Mouse (Mus musculus) forebrain, embryonic 15.5 days (tissue): ENCODE measurements around the gene Ralgps1. TPM values are rescaled to one million over a fixed set of nuclear protein-coding genes. Genes with fewer than 3 reads are reported as not detected.

Source experiments
- ATAC-seq: fragments of 200-750 bp; cut with Nextera tagmentation; replicated peaks from 2 replicates; pipeline ENCODE4 v1.8.0; 2017; ENCODE audit warnings: mild to moderate bottlenecking, moderate TSS enrichment, moderate library complexity
- H3K27ac ChIP-seq: fragments of 300-500 bp; sonication (generic); replicated peaks from 2 replicates; pipeline ENCODE4 v1.5.1; 2015; ENCODE audit warnings: mild to moderate bottlenecking, inconsistent platforms
- H3K27me3 ChIP-seq: fragments of 300-500 bp; sonication (generic); 2 replicates; pipeline ENCODE4 v1.6.1; 2015; ENCODE audit warnings: inconsistent platforms
- H3K36me3 ChIP-seq: fragments of 300-500 bp; sonication (generic); 2 replicates; pipeline ENCODE4 v1.6.1; 2015; ENCODE audit warnings: mild to moderate bottlenecking, inconsistent platforms
- H3K4me1 ChIP-seq: fragments of 300-500 bp; sonication (generic); 2 replicates; pipeline ENCODE4 v1.6.1; 2015; ENCODE audit warnings: inconsistent platforms
- H3K4me2 ChIP-seq: fragments of 300-500 bp; sonication (generic); replicated peaks from 2 replicates; pipeline ENCODE4 v1.6.1; 2015; ENCODE audit warnings: mild to moderate bottlenecking, inconsistent platforms
- H3K4me3 ChIP-seq: fragments of 300-500 bp; sonication (generic); 2 replicates; pipeline ENCODE4 v1.5.1; 2015; ENCODE audit warnings: mild to moderate bottlenecking, inconsistent platforms
- H3K9ac ChIP-seq: fragments of 300-500 bp; sonication (generic); replicated peaks from 2 replicates; pipeline ENCODE4 v1.6.1; 2015; ENCODE audit warnings: mild to moderate bottlenecking, inconsistent platforms
- H3K9me3 ChIP-seq: fragments of 300-500 bp; sonication (generic); 2 replicates; pipeline ENCODE4 v1.6.1; 2016; ENCODE audit warnings: inconsistent platforms
- WGBS: fragments of 180-500 bp; shearing (Covaris S2); methylation state at CpG from one replicate; pipeline ENCODE4 v1.1.7; 2015; ENCODE audit warnings: mixed read lengths; 5-methylcytosine and 5-hydroxymethylcytosine counted together
- polyA plus RNA-seq: library from polyadenylated mRNA; unstranded; fragments of >200 nt; fragmentation: Nextera tagmentation; extraction: Ambion mirVana; gene quantifications from 2 replicates; pipeline ENCODE4 v1.2.1, GENCODE M21; 2015

The Ralgps1 gene
- polyA plus RNA-seq, 1 experiment from 2014 or later: 39.1 TPM

- Histone ChIP-seq H3K27ac (no peak overlapping the region), H3K4me2 (no peak overlapping the region), H3K4me3 (no peak overlapping the region), H3K9ac (no peak overlapping the region), H3K4me1 (peaks cover 8% of the 10 kb centered on the region), H3K27me3 (no peaks in the 10 kb centered on the region), H3K36me3 (peaks cover 6% of the 10 kb centered on the region; the same call in 1 of the 2 replicates), H3K9me3 (no peaks in the 10 kb centered on the region)
- WGBS: 91% methylated on average over 4 of the region's 4 CpGs
- ATAC-seq: no peak
These were observed 72.4 kb downstream of the Ralgps1 start for GRCm38 (mm10) chr2:33298928-33299327.

GRCm38 (mm10) chr2:33295115-33295514 lies 76.2 kb downstream of the Ralgps1 start:
- Histone ChIP-seq H3K4me1 (0 out of 2 replicates have a peak, but pooled peaks cover 3% of the 10 kb centered on the region), H3K4me2 (no peak overlapping the region), H3K27me3 (no peaks in the 10 kb centered on the region), H3K9me3 (no peaks in the 10 kb centered on the region), H3K9ac (no peak overlapping the region), H3K27ac (no peak overlapping the region), H3K36me3 (peaks cover 6% of the 10 kb centered on the region; the same call in 1 of the 2 replicates), H3K4me3 (no peak overlapping the region)
- no peak for ATAC-seq
- 89% methylated on average over 5 of the region's 5 CpGs for WGBS

GRCm38 (mm10) chr2:33292057-33292456 lies 79.2 kb downstream of the Ralgps1 start:
- no peak overlapping the region for H3K27ac ChIP-seq
- WGBS: 83% methylated on average over 2 of the region's 2 CpGs
- ATAC-seq: no peak

GRCm38 (mm10) chr2:33290491-33290890 lies 80.8 kb downstream of the Ralgps1 start:
- Histone ChIP-seq H3K4me2 (no peak overlapping the region), H3K27ac (no peak overlapping the region), H3K4me1 (0 out of 2 replicates have a peak, but pooled peaks cover 3% of the 10 kb centered on the region), H3K27me3 (no peaks in the 10 kb centered on the region), H3K4me3 (no peak overlapping the region), H3K9me3 (no peaks in the 10 kb centered on the region), H3K36me3 (peaks cover 9% of the 10 kb centered on the region; the same call in 1 of the 2 replicates), H3K9ac (no peak overlapping the region)
- ATAC-seq: no peak
- WGBS: 82% methylated on average over 8 of the region's 8 CpGs

More at GRCm38 (mm10) chr2:33292057-33292456, 79.2 kb downstream of the Ralgps1 start:
- no peak overlapping the region for H3K4me2 ChIP-seq
- peaks cover 12% of the 10 kb centered on the region; the same call in 1 of the 2 replicates for H3K36me3 ChIP-seq
- H3K9me3 ChIP-seq: no peaks in the 10 kb centered on the region
- H3K4me3 ChIP-seq: no peak overlapping the region
- no peak overlapping the region for H3K9ac ChIP-seq
- no peaks in the 10 kb centered on the region for H3K27me3 ChIP-seq
- H3K4me1 ChIP-seq: 0 out of 2 replicates have a peak, but pooled peaks cover 3% of the 10 kb centered on the region

GRCm38 (mm10) chr2:33288837-33289236 lies 82.4 kb downstream of the Ralgps1 start:
- no peak overlapping the region for H3K4me2 ChIP-seq
- 87% methylated on average over 5 of the region's 5 CpGs for WGBS
- H3K27ac ChIP-seq: no peak overlapping the region
- H3K9me3 ChIP-seq: no peaks in the 10 kb centered on the region
- peaks cover 9% of the 10 kb centered on the region; the same call in 1 of the 2 replicates for H3K36me3 ChIP-seq
- no peak overlapping the region for H3K4me3 ChIP-seq
- no peak for ATAC-seq
- no peaks in the 10 kb centered on the region for H3K27me3 ChIP-seq
- H3K4me1 ChIP-seq: 0 out of 2 replicates have a peak, but pooled peaks cover 3% of the 10 kb centered on the region
- H3K9ac ChIP-seq: no peak overlapping the region

GRCm38 (mm10) chr2:33283674-33284073 lies 87.6 kb downstream of the Ralgps1 start:
- H3K4me1 ChIP-seq: no peaks in the 10 kb centered on the region
- H3K27me3 ChIP-seq: no peaks in the 10 kb centered on the region
- H3K36me3 ChIP-seq: peaks cover 9% of the 10 kb centered on the region
- WGBS: 88% methylated on average over 2 of the region's 2 CpGs
- H3K9me3 ChIP-seq: no peaks in the 10 kb centered on the region
- no peak overlapping the region for H3K4me3 ChIP-seq
- no peak overlapping the region for H3K9ac ChIP-seq
- ATAC-seq: no peak
- no peak overlapping the region for H3K27ac ChIP-seq
- no peak overlapping the region for H3K4me2 ChIP-seq

GRCm38 (mm10) chr2:33282877-33283276 lies 88.4 kb downstream of the Ralgps1 start:
- no peak for ATAC-seq
- H3K9ac ChIP-seq: no peak overlapping the region
- H3K4me2 ChIP-seq: no peak overlapping the region
- peaks cover 4% of the 10 kb centered on the region for H3K36me3 ChIP-seq
- no peaks in the 10 kb centered on the region for H3K27me3 ChIP-seq
- H3K9me3 ChIP-seq: no peaks in the 10 kb centered on the region
- no peak overlapping the region for H3K4me3 ChIP-seq
- 75% methylated on average over 4 of the region's 4 CpGs for WGBS
- H3K4me1 ChIP-seq: no peaks in the 10 kb centered on the region
- no peak overlapping the region for H3K27ac ChIP-seq

GRCm38 (mm10) chr2:33281807-33282206 lies 89.5 kb downstream of the Ralgps1 start:
- no peaks in the 10 kb centered on the region for H3K4me1 ChIP-seq
- H3K36me3 ChIP-seq: no peaks in the 10 kb centered on the region; the same call in none of the 2 replicates
- 85% methylated on average over 5 of the region's 5 CpGs for WGBS
- ATAC-seq: no peak
- H3K27ac ChIP-seq: no peak overlapping the region
- no peak overlapping the region for H3K4me2 ChIP-seq
- H3K9me3 ChIP-seq: no peaks in the 10 kb centered on the region
- H3K4me3 ChIP-seq: no peak overlapping the region
- no peak overlapping the region for H3K9ac ChIP-seq
- no peaks in the 10 kb centered on the region for H3K27me3 ChIP-seq

- H3K9me3 ChIP-seq: no peaks in the 10 kb centered on the region
- no peak for ATAC-seq
These were observed 90.8 kb downstream of the Ralgps1 start for GRCm38 (mm10) chr2:33280525-33280924.

GRCm38 (mm10) chr2:33279758-33280157 lies 91.5 kb downstream of the Ralgps1 start:
- ATAC-seq: no peak
- Histone ChIP-seq H3K36me3 (no peaks in the 10 kb centered on the region; the same call in none of the 2 replicates), H3K9me3 (no peaks in the 10 kb centered on the region), H3K4me3 (no peak overlapping the region), H3K27me3 (no peaks in the 10 kb centered on the region), H3K27ac (no peak overlapping the region), H3K4me1 (no peaks in the 10 kb centered on the region), H3K9ac (no peak overlapping the region), H3K4me2 (no peak overlapping the region)
- 89% methylated on average over 10 of the region's 10 CpGs for WGBS

More at GRCm38 (mm10) chr2:33280525-33280924, 90.8 kb downstream of the Ralgps1 start:
- H3K27me3 ChIP-seq: no peaks in the 10 kb centered on the region
- no peak overlapping the region for H3K4me3 ChIP-seq
- no peak overlapping the region for H3K9ac ChIP-seq
- H3K36me3 ChIP-seq: no peaks in the 10 kb centered on the region; the same call in none of the 2 replicates
- H3K4me2 ChIP-seq: no peak overlapping the region
- H3K27ac ChIP-seq: no peak overlapping the region
- no peaks in the 10 kb centered on the region for H3K4me1 ChIP-seq
- WGBS: 88% methylated on average over 2 of the region's 2 CpGs

- H3K9ac ChIP-seq: no peak overlapping the region
- no peak overlapping the region for H3K4me3 ChIP-seq
- no peak overlapping the region for H3K27ac ChIP-seq
- 85% methylated on average over 12 of the region's 12 CpGs for WGBS
- H3K9me3 ChIP-seq: no peaks in the 10 kb centered on the region
- no peaks in the 10 kb centered on the region for H3K36me3 ChIP-seq
- no peak overlapping the region for H3K4me2 ChIP-seq
- H3K4me1 ChIP-seq: peaks cover 14% of the 10 kb centered on the region
- no peaks in the 10 kb centered on the region for H3K27me3 ChIP-seq
- ATAC-seq: no peak
These were observed 96.4 kb downstream of the Ralgps1 start for GRCm38 (mm10) chr2:33274719-33275490.

- H3K27me3 ChIP-seq: no peaks in the 10 kb centered on the region
These were observed 98.4 kb downstream of the Ralgps1 start for GRCm38 (mm10) chr2:33272665-33273439.

More at GRCm38 (mm10) chr2:33272665-33273439, 98.4 kb downstream of the Ralgps1 start:
- H3K9me3 ChIP-seq: no peaks in the 10 kb centered on the region
- peaks cover 25% of the 10 kb centered on the region for H3K4me1 ChIP-seq
- no peak for ATAC-seq
- no peaks in the 10 kb centered on the region for H3K36me3 ChIP-seq
- 72% methylated on average over 4 of the region's 4 CpGs for WGBS
- H3K4me3 ChIP-seq: no peak overlapping the region
- no peak overlapping the region for H3K9ac ChIP-seq
- H3K4me2 ChIP-seq: no peak overlapping the region
- no peak overlapping the region for H3K27ac ChIP-seq
